Mouse (Mus musculus) spleen, adult 2 months (tissue): Measurements from ENCODE around the gene Kcnh7.

Experiments used
- CTCF ChIP-seq: fragments of 200-500 bp; IDR thresholded peaks from 2 replicates; pipeline ENCODE4 v1.5.1; 2011; ENCODE audit warnings: mild to moderate bottlenecking, inconsistent platforms; ENCODE audit not compliant: insufficient read depth, insufficient read length, insufficient replicate concordance; ENCODE audit errors: extremely low read depth
- POLR2A ChIP-seq: fragments of 200-500 bp; IDR thresholded peaks from 2 replicates; pipeline ENCODE4 v1.6.1; 2011; ENCODE audit warnings: low read depth, low read length, inconsistent platforms

GRCm38 (mm10) chr2:62656072-62656471 lies 528.0 kb downstream of the Kcnh7 start:
- TF ChIP-seq CTCF (no peak), POLR2A (no peak)
